Mouse (Mus musculus) kidney, embryonic 15.5 days (tissue): ENCODE measurements at regions not wholly inside any gene's neighbourhood (a gene's known extent, or its start where the extent isn't known, plus 50 kb on each side); places are given as distances from the start of the nearest gene placed in this dataset.

ENCODE experiments used
- ATAC-seq: fragments of 200-750 bp; cut with Nextera tagmentation; replicated peaks from 2 replicates; pipeline ENCODE4 v1.8.0; 2017; ENCODE audit warnings: moderate TSS enrichment; ENCODE audit not compliant: low FRiP score
- H3K27ac ChIP-seq: fragments of 300-500 bp; sonication (generic); 2 replicates; pipeline ENCODE4 v1.5.1; 2015; ENCODE audit warnings: mild to moderate bottlenecking, inconsistent platforms
- H3K27me3 ChIP-seq: fragments of 300-500 bp; sonication (generic); 2 replicates; pipeline ENCODE4 v1.6.1; 2015; ENCODE audit warnings: inconsistent platforms
- H3K36me3 ChIP-seq: fragments of 300-500 bp; sonication (generic); 2 replicates; pipeline ENCODE4 v1.6.1; 2015; ENCODE audit warnings: inconsistent platforms
- H3K4me1 ChIP-seq: fragments of 300-500 bp; sonication (generic); 2 replicates; pipeline ENCODE4 v1.6.1; 2015; ENCODE audit warnings: inconsistent platforms
- H3K4me2 ChIP-seq: fragments of 300-500 bp; sonication (generic); 2 replicates; pipeline ENCODE4 v1.6.1; 2015; ENCODE audit warnings: moderate library complexity, mild to moderate bottlenecking, inconsistent platforms
- H3K4me3 ChIP-seq: fragments of 300-500 bp; sonication (generic); replicated peaks from 2 replicates; pipeline ENCODE4 v1.5.1; 2015; ENCODE audit warnings: mild to moderate bottlenecking, inconsistent platforms
- H3K9ac ChIP-seq: fragments of 300-500 bp; sonication (generic); 2 replicates; pipeline ENCODE4 v1.6.1; 2015; ENCODE audit warnings: mild to moderate bottlenecking, inconsistent platforms
- H3K9me3 ChIP-seq: fragments of 300-500 bp; sonication (generic); replicated peaks from 2 replicates; pipeline ENCODE4 v1.6.1; 2016; ENCODE audit warnings: inconsistent platforms
- WGBS: fragments of 180-500 bp; shearing (Covaris S2); methylation state at CpG from one replicate; pipeline ENCODE4 v1.1.7; 2015; ENCODE audit warnings: mixed read lengths; 5-methylcytosine and 5-hydroxymethylcytosine counted together

- peak overlapping the region; percentile 29 for H3K4me3 ChIP-seq
- no peaks in the 10 kb centered on the region for H3K9me3 ChIP-seq
- H3K9ac ChIP-seq: peak overlapping the region; percentile 6; the same call in 1 of the 2 replicates
- H3K36me3 ChIP-seq: no peaks in the 10 kb centered on the region
- H3K4me2 ChIP-seq: peak overlapping the region; percentile 54
- peaks cover 9% of the 10 kb centered on the region for H3K4me1 ChIP-seq
- 6% methylated on average over 9 of the region's 9 CpGs for WGBS
- no peak overlapping the region for H3K27ac ChIP-seq
- no peaks in the 10 kb centered on the region for H3K27me3 ChIP-seq
- ATAC-seq: no peak
Measured at GRCm38 (mm10) chr2:72620182-72620652, 144.3 kb downstream of the Cdca7 start.

DNA sequence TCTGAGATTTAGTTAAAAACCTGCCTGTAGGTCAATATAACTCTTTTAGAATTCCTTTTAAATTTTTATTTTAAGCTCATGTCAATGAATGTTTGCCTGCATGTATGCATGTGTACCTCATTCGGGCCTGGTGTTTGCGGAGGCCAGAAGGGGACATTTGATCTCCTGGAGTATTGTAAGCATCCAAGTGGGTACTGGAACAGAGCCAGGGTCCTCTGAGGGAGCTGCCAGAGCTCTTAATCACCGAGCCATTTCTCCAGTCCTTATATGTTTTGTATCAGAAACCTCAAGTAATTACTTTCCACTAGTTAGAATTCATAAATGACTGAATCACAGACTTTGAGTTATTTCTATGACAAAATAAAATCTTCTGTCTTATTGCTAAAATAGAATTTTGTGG, 152.0 kb downstream of the Cdca7 start:
- Histone ChIP-seq H3K4me1 (peaks cover 9% of the 10 kb centered on the region), H3K36me3 (no peaks in the 10 kb centered on the region), H3K9ac (no peak overlapping the region), H3K4me3 (no peak overlapping the region), H3K27me3 (no peaks in the 10 kb centered on the region), H3K4me2 (no peak overlapping the region), H3K9me3 (no peaks in the 10 kb centered on the region), H3K27ac (no peak overlapping the region)
- WGBS: 44% methylated on average over 3 of the region's 3 CpGs
- no peak for ATAC-seq

- no peak for ATAC-seq
- no peak overlapping the region for H3K9ac ChIP-seq
- no peak overlapping the region for H3K4me3 ChIP-seq
- peak overlapping the region; percentile 24; the same call in 1 of the 2 replicates for H3K4me2 ChIP-seq
- no peak overlapping the region for H3K27ac ChIP-seq
- no peaks in the 10 kb centered on the region for H3K9me3 ChIP-seq
- 50% methylated on average over 16 of the region's 16 CpGs for WGBS
- H3K36me3 ChIP-seq: no peaks in the 10 kb centered on the region
- H3K4me1 ChIP-seq: peaks cover 9% of the 10 kb centered on the region
- H3K27me3 ChIP-seq: no peaks in the 10 kb centered on the region
Measured at GRCm38 (mm10) chr2:72628626-72629470, 152.9 kb downstream of the Cdca7 start.

DNA sequence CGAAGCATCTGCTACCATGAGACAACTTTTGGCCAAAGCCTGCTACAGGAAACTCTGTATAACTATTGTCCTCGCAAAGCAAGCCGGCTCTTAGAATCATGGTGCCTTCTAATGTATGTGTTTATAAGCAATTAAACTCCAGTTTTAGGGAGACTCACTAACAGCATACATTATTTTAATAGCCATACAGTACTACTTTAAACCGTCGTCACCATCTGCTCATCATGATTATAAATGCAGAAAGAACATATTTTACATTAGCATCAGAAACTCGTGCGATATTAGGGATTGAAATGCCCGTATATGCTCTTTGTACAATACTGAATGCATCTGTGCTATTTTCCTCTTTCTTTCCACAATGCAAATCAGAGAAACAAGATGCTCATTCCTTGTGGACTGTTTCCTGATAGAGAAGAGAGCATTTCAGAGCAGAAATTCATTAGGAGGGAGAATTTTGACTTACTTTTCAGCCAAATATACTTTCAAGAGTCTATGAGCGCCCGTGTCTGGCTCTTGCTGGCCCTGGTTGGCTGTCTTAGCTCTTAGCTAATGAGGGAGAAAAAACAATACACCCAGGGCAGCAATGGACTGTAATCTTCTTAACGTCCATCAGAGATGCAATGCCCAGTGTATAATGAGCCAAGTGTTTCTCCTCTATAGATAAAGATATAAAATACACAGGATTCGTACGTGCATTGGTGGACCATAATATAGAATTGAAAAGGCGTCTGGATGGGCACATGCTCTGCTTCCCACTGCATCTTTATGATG, 153.9 kb downstream of the Cdca7 start:
- Histone ChIP-seq H3K36me3 (no peaks in the 10 kb centered on the region), H3K9me3 (no peaks in the 10 kb centered on the region), H3K27ac (no peak overlapping the region), H3K9ac (no peak overlapping the region), H3K4me1 (peaks cover 9% of the 10 kb centered on the region), H3K4me2 (no peak overlapping the region), H3K27me3 (no peaks in the 10 kb centered on the region), H3K4me3 (no peak overlapping the region)
- WGBS: 84% methylated on average over 14 of the region's 14 CpGs
- ATAC-seq: no peak

- peaks cover 2% of the 10 kb centered on the region; the same call in 1 of the 2 replicates for H3K4me1 ChIP-seq
- ATAC-seq: no peak
- no peak overlapping the region for H3K9ac ChIP-seq
- WGBS: 56% methylated on average over 9 of the region's 9 CpGs
- H3K4me3 ChIP-seq: no peak overlapping the region
- H3K9me3 ChIP-seq: no peaks in the 10 kb centered on the region
- no peak overlapping the region for H3K27ac ChIP-seq
- H3K36me3 ChIP-seq: no peaks in the 10 kb centered on the region
- H3K27me3 ChIP-seq: no peaks in the 10 kb centered on the region
- no peak overlapping the region for H3K4me2 ChIP-seq
Measured at GRCm38 (mm10) chr2:72637881-72638620, 162.1 kb downstream of the Cdca7 start.

DNA sequence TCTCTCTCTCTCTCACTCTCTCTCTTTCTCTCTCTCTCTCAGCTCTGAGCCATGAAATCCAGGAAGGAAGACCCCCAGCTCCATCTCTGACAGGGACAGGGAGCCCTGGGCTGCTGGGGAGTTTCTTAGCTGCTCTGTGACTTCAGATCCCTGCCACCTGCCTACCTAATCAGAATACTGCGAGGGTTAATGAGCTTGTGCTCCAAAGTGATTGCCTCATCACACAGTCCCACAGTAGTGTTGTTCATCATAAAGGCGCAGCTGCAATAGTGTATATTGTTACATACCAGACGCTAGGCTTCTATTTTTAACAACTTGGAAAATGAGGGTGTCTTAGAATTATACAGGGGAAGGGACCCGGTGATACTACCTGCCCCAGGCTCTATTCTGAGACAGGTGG, 163.1 kb downstream of the Cdca7 start:
- Histone ChIP-seq H3K4me3 (no peak overlapping the region), H3K4me2 (no peak overlapping the region), H3K9me3 (no peaks in the 10 kb centered on the region), H3K27ac (no peak overlapping the region), H3K9ac (no peak overlapping the region), H3K36me3 (no peaks in the 10 kb centered on the region), H3K4me1 (peaks cover 2% of the 10 kb centered on the region; the same call in 1 of the 2 replicates), H3K27me3 (no peaks in the 10 kb centered on the region)
- WGBS: 60% methylated on average over 4 of the region's 4 CpGs
- ATAC-seq: no peak

DNA sequence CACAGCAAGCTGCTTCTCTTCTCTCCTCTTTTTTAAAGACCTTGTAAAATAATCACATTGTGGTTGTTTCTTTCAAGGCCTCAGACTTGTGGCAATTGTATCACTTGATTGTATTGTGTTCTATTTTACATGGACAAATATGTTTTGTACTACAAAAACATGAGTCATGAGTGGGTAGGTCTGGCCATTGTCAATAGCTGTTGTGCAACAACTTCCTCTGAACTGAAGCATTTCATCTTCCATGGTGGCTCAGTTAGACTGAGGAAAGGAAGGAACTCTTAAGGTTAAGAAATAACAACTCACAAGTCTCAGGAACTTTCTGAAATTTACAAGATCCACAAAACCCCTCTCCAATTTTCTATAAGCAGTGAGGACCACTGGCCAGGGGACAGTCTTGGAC, 165.3 kb downstream of the Cdca7 start:
- Histone ChIP-seq H3K9me3 (no peaks in the 10 kb centered on the region), H3K4me2 (no peak overlapping the region), H3K36me3 (no peaks in the 10 kb centered on the region), H3K9ac (no peak overlapping the region), H3K27ac (no peak overlapping the region), H3K4me1 (peaks cover 2% of the 10 kb centered on the region; the same call in 1 of the 2 replicates), H3K4me3 (no peak overlapping the region), H3K27me3 (no peaks in the 10 kb centered on the region)
- ATAC-seq: no peak

DNA sequence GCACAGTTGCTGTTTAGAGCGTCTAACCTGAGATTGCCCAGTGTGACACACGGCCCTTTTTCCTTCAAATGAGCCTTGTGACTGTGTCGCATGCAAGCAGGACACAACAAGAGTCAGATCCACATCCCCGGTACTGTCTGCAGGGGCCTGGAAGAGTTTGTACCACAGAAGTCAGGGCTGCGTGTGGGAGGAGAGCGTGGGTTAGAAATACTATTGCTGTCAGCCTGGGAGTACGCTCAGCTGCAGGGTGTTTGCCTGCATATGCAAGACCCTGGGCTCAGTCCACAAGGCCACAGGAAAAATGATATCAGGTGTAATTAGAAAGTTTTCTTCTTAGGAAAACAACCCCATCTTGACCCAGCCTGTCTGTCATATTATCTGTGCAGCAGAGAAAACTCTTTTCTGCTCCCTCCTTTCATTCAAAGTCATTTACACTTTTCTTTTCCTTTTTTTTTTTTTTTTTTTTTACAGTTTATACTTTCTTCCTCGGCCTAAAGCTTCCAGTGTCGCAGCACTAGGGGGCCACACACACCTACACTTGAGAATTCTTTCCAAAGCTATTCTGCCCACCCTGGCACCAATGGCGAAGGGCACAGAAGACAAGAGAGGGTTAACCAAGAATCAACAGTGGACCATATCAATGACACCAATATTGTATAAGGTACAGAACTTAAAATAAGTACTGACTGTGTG, 168.3 kb downstream of the Cdca7 start:
- Histone ChIP-seq H3K36me3 (no peaks in the 10 kb centered on the region), H3K4me1 (no peaks in the 10 kb centered on the region), H3K4me3 (no peak overlapping the region), H3K27ac (no peak overlapping the region), H3K9ac (no peak overlapping the region), H3K9me3 (no peaks in the 10 kb centered on the region), H3K4me2 (no peak overlapping the region), H3K27me3 (no peaks in the 10 kb centered on the region)
- no peak for ATAC-seq
- WGBS: 51% methylated on average over 10 of the region's 10 CpGs

GRCm38 (mm10) chr2:72647642-72648041, 171.7 kb downstream of the Cdca7 start:
- Histone ChIP-seq H3K4me2 (no peak overlapping the region), H3K4me3 (no peak overlapping the region), H3K27me3 (no peaks in the 10 kb centered on the region), H3K4me1 (no peaks in the 10 kb centered on the region), H3K9me3 (no peaks in the 10 kb centered on the region), H3K36me3 (no peaks in the 10 kb centered on the region), H3K27ac (no peak overlapping the region), H3K9ac (no peak overlapping the region)
- 67% methylated on average over 5 of the region's 5 CpGs for WGBS
- ATAC-seq: no peak

DNA sequence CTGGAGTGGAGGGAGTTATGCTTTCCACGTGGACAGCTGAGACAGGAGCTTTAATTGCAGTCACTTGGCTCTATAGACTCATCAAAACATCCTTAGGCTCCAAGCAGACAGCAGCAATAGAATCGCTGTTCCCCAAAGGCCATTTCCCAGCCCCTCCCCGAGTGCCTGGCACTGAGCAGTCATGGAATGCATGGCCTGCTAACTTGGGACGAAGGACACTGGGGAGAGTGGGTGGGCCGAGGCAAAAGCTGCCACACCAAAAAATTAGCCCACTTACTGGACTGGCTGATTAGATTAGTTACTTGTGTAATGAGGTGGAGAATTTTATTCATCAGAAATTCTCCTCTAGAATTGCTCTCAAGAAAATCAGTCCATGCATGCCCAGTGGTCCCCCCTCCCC, 172.3 kb downstream of the Cdca7 start:
- no peak overlapping the region for H3K27ac ChIP-seq
- H3K4me3 ChIP-seq: no peak overlapping the region
- no peaks in the 10 kb centered on the region for H3K4me1 ChIP-seq
- no peaks in the 10 kb centered on the region for H3K27me3 ChIP-seq
- no peaks in the 10 kb centered on the region for H3K36me3 ChIP-seq
- no peak overlapping the region for H3K9ac ChIP-seq
- no peak overlapping the region for H3K4me2 ChIP-seq
- 58% methylated on average over 5 of the region's 5 CpGs for WGBS
- no peak for ATAC-seq
- no peaks in the 10 kb centered on the region for H3K9me3 ChIP-seq

- WGBS: 66% methylated on average over 9 of the region's 9 CpGs
Measured at GRCm38 (mm10) chr2:72655864-72656263, 179.9 kb downstream of the Cdca7 start.

More at GRCm38 (mm10) chr2:72655864-72656263, 179.9 kb downstream of the Cdca7 start:
- Histone ChIP-seq H3K27me3 (no peaks in the 10 kb centered on the region), H3K4me1 (0 out of 2 replicates have a peak, but pooled peaks cover 6% of the 10 kb centered on the region), H3K9me3 (no peaks in the 10 kb centered on the region), H3K4me3 (no peak overlapping the region), H3K27ac (no peak overlapping the region), H3K9ac (no peak overlapping the region), H3K4me2 (no peak overlapping the region), H3K36me3 (no peaks in the 10 kb centered on the region)
- no peak for ATAC-seq
